Comparison of ENCODE assay signal across 8 mouse cellular contexts in genomic region chr8:117172904-117173303, GRCm38 (mm10). TPM values are rescaled to one million over a fixed set of nuclear protein-coding genes. Genes with fewer than 3 reads are reported as not detected.
DNase-seq lines count a peak whose midpoint lies in the region; ATAC-seq lines count a peak whose summit lies in the region.

No protein-coding gene starts in this region.

- H3K4me3 ChIP-seq in heart, embryonic 12.5 days: no peak overlapping the region
- no peak overlapping the region for H3K4me3 ChIP-seq in midbrain, embryonic 15.5 days

- DNase-seq in ovary, adult 18-20 months (ENCODE audit: low spot score): peak; percentile 36
- DNase-seq in ovary, postnatal 10 days (ENCODE audit: low spot score): no peak
- peak; percentile 68 to 72 for DNase-seq in kidney, postnatal 25 days
- peak; percentile 37 to 48 for DNase-seq in urinary bladder, postnatal 36 days (ENCODE audit: low spot score in 2 of 2)

- H3K27ac ChIP-seq in heart, embryonic 12.5 days (ENCODE audit: poor library complexity, severe bottlenecking): no peak overlapping the region
- H3K27ac ChIP-seq in midbrain, embryonic 15.5 days: no peak overlapping the region

- no peaks in the 10 kb centered on the region for H3K27me3 ChIP-seq in heart, embryonic 12.5 days (replicated peaks)
- no peaks in the 10 kb centered on the region for H3K27me3 ChIP-seq in midbrain, embryonic 15.5 days (replicated peaks)

- H3K9me3 ChIP-seq in heart, embryonic 12.5 days (replicated peaks): no peaks in the 10 kb centered on the region
- no peaks in the 10 kb centered on the region for H3K9me3 ChIP-seq in midbrain, embryonic 15.5 days

- peaks cover 6% of the 10 kb centered on the region; the same call in 1 of the 2 replicates for H3K36me3 ChIP-seq in heart, embryonic 12.5 days
- no peaks in the 10 kb centered on the region for H3K36me3 ChIP-seq in midbrain, embryonic 15.5 days (replicated peaks)

- no peak overlapping the region for H3K9ac ChIP-seq in heart, embryonic 12.5 days
- no peak overlapping the region for H3K9ac ChIP-seq in midbrain, embryonic 15.5 days

- 25% methylated on average over 7 of the region's 7 CpGs for WGBS in heart, embryonic 12.5 days
- WGBS in midbrain, embryonic 15.5 days: 49% methylated on average over 7 of the region's 7 CpGs

- 0 out of 2 replicates have a peak overlapping the region, but pooled peaks have one; percentile 10 for H3K4me2 ChIP-seq in heart, embryonic 12.5 days
- no peak overlapping the region for H3K4me2 ChIP-seq in midbrain, embryonic 15.5 days

- peaks cover 26% of the 10 kb centered on the region for H3K4me1 ChIP-seq in heart, embryonic 12.5 days (replicated peaks)
- peaks cover 4% of the 10 kb centered on the region; the same call in 1 of the 2 replicates for H3K4me1 ChIP-seq in midbrain, embryonic 15.5 days

- 0 out of 2 replicates have a peak, but pooled peaks have one; percentile 41 for ATAC-seq in cerebellum, adult (ENCODE audit: insufficient number of reproducible peaks, low FRiP score, low TSS enrichment)
- peak; percentile 66 for ATAC-seq in heart, embryonic 12.5 days (ENCODE audit: insufficient number of reproducible peaks, low FRiP score)
- no peak for ATAC-seq in midbrain, embryonic 15.5 days (replicated peaks)
- ATAC-seq in granulocyte monocyte progenitor cell, adult 5-6 weeks (replicated peaks; ENCODE audit: poor library complexity, severe bottlenecking): no peak

RNA-seq across cellular contexts. Expression of gene Gan, which starts 15.0 kb away (rescaled TPM):
- polyA plus RNA-seq in heart, embryonic 12.5 days (2016; fragmentation: Nextera tagmentation; extraction: Ambion mirVana): 1.3 and 1.7 TPM in 2 replicates
- polyA plus RNA-seq in midbrain, embryonic 15.5 days (2015; fragmentation: Nextera tagmentation; extraction: Ambion mirVana): 3.5 and 3.9 TPM in 2 replicates
- 5.9 and 7.6 TPM in 2 replicates for total RNA-seq in granulocyte monocyte progenitor cell, adult 5-6 weeks (2014; fragmentation: Nextera tagmentation)
- 3.4 and 6.4 TPM in 2 replicates for total RNA-seq in granulocyte monocyte progenitor cell, adult 5-6 weeks (2017)

Comparison
In these comparisons a context has a peak if more than half of its experiments do, and no peak if none do; other contexts are left out.
1. ATAC-seq: peak in cerebellum, adult (single experiment) and heart, embryonic 12.5 days (single experiment); none in midbrain, embryonic 15.5 days (single experiment) and granulocyte monocyte progenitor cell, adult 5-6 weeks (single experiment).